Mouse (Mus musculus) MEL (cell line): ENCODE data around the gene Chrm3. TPM values are rescaled to one million over a fixed set of nuclear protein-coding genes. Genes with fewer than 3 reads are reported as not detected.

ENCODE experiments used
- DNase-seq: peaks from one replicate; pipeline ENCODE4 v3.0.0; 2011; ENCODE audit warnings: low read depth, low spot score
- H3K27ac ChIP-seq: 2 replicates; pipeline ENCODE4 v1.5.1; 2012; ENCODE audit warnings: low read depth, mild to moderate bottlenecking, control low read depth, low read length, moderate library complexity; ENCODE audit not compliant: control insufficient read depth
- H3K27me3 ChIP-seq, 2 experiments: fragments of 150-350 bp in 1 of 2; sonication (generic) in 1 of 2; 2 replicates each; pipeline ENCODE4 v1.6.1; 2012; ENCODE audit warnings: low read length in 2 of 2, mild to moderate bottlenecking in 2 of 2, improper control_type of control experiment in 1 of 2, moderate library complexity in 1 of 2; ENCODE audit not compliant: insufficient read depth in 2 of 2, control insufficient read depth in 1 of 2
- H3K36me3 ChIP-seq, 2 experiments: 2 replicates each; pipeline ENCODE4 v1.6.1; 2012 to 2014; ENCODE audit warnings: low read length in 2 of 2, improper control_type of control experiment in 1 of 2, inconsistent platforms in 1 of 2, mild to moderate bottlenecking in 1 of 2; ENCODE audit not compliant: insufficient read depth in 2 of 2, control insufficient read depth in 1 of 2
- H3K4me1 ChIP-seq, 2 experiments: fragments of 150-350 bp in 1 of 2; sonication (generic) in 1 of 2; 2 replicates each; pipeline ENCODE4 v1.6.1; 2012; ENCODE audit warnings: low read length in 2 of 2, improper control_type of control experiment in 1 of 2, mild to moderate bottlenecking in 1 of 2; ENCODE audit not compliant: insufficient read depth in 2 of 2, control insufficient read depth in 1 of 2
- H3K4me3 ChIP-seq, 2 experiments: fragments of 150-350 bp in 1 of 2; sonication (generic) in 1 of 2; 2 replicates each; pipeline ENCODE4 v1.5.1; 2012; ENCODE audit warnings: low read depth in 2 of 2, low read length in 2 of 2, mild to moderate bottlenecking in 2 of 2, moderate library complexity in 2 of 2, control low read depth in 1 of 2, improper control_type of control experiment in 1 of 2; ENCODE audit not compliant: control insufficient read depth in 1 of 2, insufficient read depth in 1 of 2
- H3K79me2 ChIP-seq: 2 replicates; pipeline ENCODE4 v1.6.1; 2012; ENCODE audit warnings: mild to moderate bottlenecking, low read length, moderate library complexity; ENCODE audit not compliant: control insufficient read depth, poor library complexity, insufficient read depth
- H3K9ac ChIP-seq: 2 replicates; pipeline ENCODE4 v1.6.1; 2012; ENCODE audit warnings: low read depth, mild to moderate bottlenecking, control low read depth, low read length, moderate library complexity; ENCODE audit not compliant: control insufficient read depth, poor library complexity, severe bottlenecking
- H3K9me3 ChIP-seq: fragments of 150-350 bp; sonication (generic); replicated peaks from 2 replicates; pipeline ENCODE4 v1.6.1; 2012; ENCODE audit warnings: mild to moderate bottlenecking, low read length, improper control_type of control experiment, moderate library complexity; ENCODE audit not compliant: insufficient read depth
- CHD1 ChIP-seq: IDR thresholded peaks from 2 replicates; pipeline ENCODE4 v1.6.1; 2012; ENCODE audit warnings: low read depth, mild to moderate bottlenecking, inconsistent platforms, low read length, improper control_type of control experiment
- CHD2 ChIP-seq: IDR thresholded peaks from 2 replicates; pipeline ENCODE4 v1.6.1; 2011; ENCODE audit warnings: low read length, improper control_type of control experiment
- ELF1 ChIP-seq: IDR thresholded peaks from 2 replicates; pipeline ENCODE4 v1.6.1; 2014; ENCODE audit warnings: low read depth, mild to moderate bottlenecking, inconsistent platforms, low read length, improper control_type of control experiment, moderate library complexity
- GABPA ChIP-seq: IDR thresholded peaks from 2 replicates; pipeline ENCODE4 v1.6.1; 2012; ENCODE audit warnings: low read depth, mild to moderate bottlenecking, inconsistent platforms, low read length, improper control_type of control experiment, moderate library complexity
- GATA1 ChIP-seq: IDR thresholded peaks from 2 replicates; pipeline ENCODE4 v1.6.1; 2011; ENCODE audit warnings: low read depth, low read length, improper control_type of control experiment
- HCFC1 ChIP-seq: IDR thresholded peaks from 2 replicates; pipeline ENCODE4 v1.6.1; 2012; ENCODE audit warnings: low read depth, mild to moderate bottlenecking, inconsistent platforms, low read length, improper control_type of control experiment, moderate library complexity
- KAT2A ChIP-seq: conservative IDR thresholded peaks from 2 replicates; pipeline ENCODE4 v1.6.1; 2012; ENCODE audit warnings: low read depth, low read length, improper control_type of control experiment, inconsistent platforms
- MAFK ChIP-seq: IDR thresholded peaks from 2 replicates; pipeline ENCODE4 v1.6.1; 2011; ENCODE audit warnings: low read depth, mild to moderate bottlenecking, low read length, improper control_type of control experiment, borderline replicate concordance
- MAZ ChIP-seq: IDR thresholded peaks from 2 replicates; pipeline ENCODE4 v1.6.1; 2012; ENCODE audit warnings: low read depth, mild to moderate bottlenecking, inconsistent platforms, low read length, improper control_type of control experiment
- MXI1 ChIP-seq: IDR thresholded peaks from 2 replicates; pipeline ENCODE4 v1.6.1; 2011; ENCODE audit warnings: mild to moderate bottlenecking, low read depth, low read length, improper control_type of control experiment
- MYC ChIP-seq: IDR thresholded peaks from 2 replicates; pipeline ENCODE4 v1.6.1; 2011; ENCODE audit warnings: low read depth, mild to moderate bottlenecking, low read length, improper control_type of control experiment, moderate library complexity
- NELFE ChIP-seq: IDR thresholded peaks from 2 replicates; pipeline ENCODE4 v1.6.1; 2011; ENCODE audit warnings: low read depth, low read length, improper control_type of control experiment
- NRF1 ChIP-seq: IDR thresholded peaks from 2 replicates; pipeline ENCODE4 v1.6.1; 2014; ENCODE audit warnings: low read depth, mild to moderate bottlenecking, inconsistent platforms, low read length, improper control_type of control experiment, moderate library complexity; ENCODE audit not compliant: poor library complexity, insufficient read depth, severe bottlenecking
- POLR2AphosphoS2 ChIP-seq: IDR thresholded peaks from 2 replicates; pipeline ENCODE4 v1.6.1; 2011; ENCODE audit warnings: low read length, improper control_type of control experiment
- RAD21 ChIP-seq: IDR thresholded peaks from 2 replicates; pipeline ENCODE4 v1.6.1; 2011; ENCODE audit warnings: mild to moderate bottlenecking, low read depth, low read length, improper control_type of control experiment
- RCOR1 ChIP-seq: IDR thresholded peaks from 2 replicates; pipeline ENCODE4 v1.6.1; 2012; ENCODE audit warnings: low read depth, mild to moderate bottlenecking, inconsistent platforms, low read length, improper control_type of control experiment
- SIN3A ChIP-seq: IDR thresholded peaks from 2 replicates; pipeline ENCODE4 v1.6.1; 2012; ENCODE audit warnings: low read length, improper control_type of control experiment, inconsistent platforms
- TBP ChIP-seq: IDR thresholded peaks from 2 replicates; pipeline ENCODE4 v1.8.0; 2011; ENCODE audit warnings: low read depth, low read length, improper control_type of control experiment
- TCF12 ChIP-seq: IDR thresholded peaks from 2 replicates; pipeline ENCODE4 v1.6.1; 2014; ENCODE audit warnings: low read depth, mild to moderate bottlenecking, inconsistent platforms, low read length, improper control_type of control experiment, moderate library complexity
- ZC3H11A ChIP-seq: IDR thresholded peaks from 2 replicates; pipeline ENCODE4 v1.6.1; 2012; ENCODE audit warnings: low read depth, mild to moderate bottlenecking, inconsistent platforms, low read length, improper control_type of control experiment
- ZKSCAN1 ChIP-seq: IDR thresholded peaks from 2 replicates; pipeline ENCODE4 v1.6.1; 2012; ENCODE audit warnings: low read depth, mild to moderate bottlenecking, inconsistent platforms, low read length, improper control_type of control experiment, moderate library complexity
- polyA plus RNA-seq, 2 experiments: library from polyadenylated mRNA; stranded (reverse) in 1 of 2; unstranded in 1 of 2; fragments of >175 nt in 1 of 2; fragments of >200 nt in 1 of 2; gene quantifications; 2 replicates each; pipeline versions ENCODE4 v1.2.1 to v1.2.4; 2012; ENCODE audit warnings: low replicate concordance in 2 of 2, low read depth in 1 of 2; ENCODE audit not compliant: insufficient read length in 2 of 2, insufficient read depth in 1 of 2, missing spikeins in 1 of 2
- total RNA-seq: library from RNA; depleted of rRNA; stranded (reverse); fragments of 300-350 nt; gene quantifications from 2 replicates; pipeline ENCODE4 v1.2.3, GENCODE M21; 2012

Gene Chrm3
- total and polyA plus RNA-seq, 3 experiments: not detected

DNA sequence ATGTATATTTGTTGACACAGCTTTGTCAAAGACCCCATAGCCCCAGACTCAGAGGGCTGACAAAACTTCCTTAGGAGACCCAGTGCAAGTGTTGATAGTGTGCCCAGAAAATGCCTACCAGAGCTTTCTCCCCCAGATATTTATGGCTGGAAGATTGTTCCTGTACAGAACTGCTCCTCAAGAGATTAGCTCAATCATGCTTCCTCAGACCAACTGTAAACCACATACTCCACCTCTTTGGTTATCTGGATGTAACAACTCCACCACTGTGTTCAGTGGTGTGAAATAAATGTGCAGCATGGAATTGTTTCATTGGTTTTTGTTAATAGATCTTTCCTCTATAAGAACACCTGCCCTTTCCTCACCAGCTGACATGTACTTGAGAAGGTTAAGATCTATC, 306.6 kb downstream of the Chrm3 start (continued):
- TF ChIP-seq NELFE (no peak), MAZ (no peak)

GRCm38 (mm10) chr13:10053301-10053889, 307.3 kb downstream of the Chrm3 start:
- Histone ChIP-seq H3K4me1 (peaks cover 7% of the 10 kb centered on the region in 2 experiments; a peak in 3 of 4 replicates), H3K9me3 (no peaks in the 10 kb centered on the region), H3K9ac (no peak overlapping the region), H3K27me3 (no peaks in the 10 kb centered on the region), H3K4me3 (no peak overlapping the region), H3K79me2 (no peaks in the 10 kb centered on the region), H3K36me3 (peaks cover 0 to 14% of the 10 kb centered on the region in 2 experiments; a peak in 2 of 4 replicates), H3K27ac (peak overlapping the region; percentile 69)
- no peak for DNase-seq
- no peak for TF ChIP-seq NRF1
- no peak for TF ChIP-seq CHD1
- TF ChIP-seq MAFK: no peak
- TF ChIP-seq KAT2A: no peak
- no peak for TF ChIP-seq RAD21
- TF ChIP-seq ZC3H11A: no peak
- no peak for TF ChIP-seq CHD2
- TF ChIP-seq ZKSCAN1: no peak
- no peak for TF ChIP-seq RCOR1
- TF ChIP-seq POLR2AphosphoS2: no peak
- TF ChIP-seq GATA1: no peak
- no peak for TF ChIP-seq MYC
- TF ChIP-seq ELF1: no peak
- no peak for TF ChIP-seq SIN3A
- no peak for TF ChIP-seq TBP
- no peak for TF ChIP-seq MXI1
- TF ChIP-seq HCFC1: no peak
- no peak for TF ChIP-seq GABPA
- TF ChIP-seq NELFE: no peak
- TF ChIP-seq TCF12: no peak
